Mouse (Mus musculus): ENCODE results near the gene Rnf144b. TPM values are rescaled to one million over a fixed set of nuclear protein-coding genes. Genes with fewer than 3 reads are reported as not detected.

The Rnf144b gene
- total and polyA plus RNA-seq, 3 experiments = 1.1 to 7.8 (median 4.6) TPM

- Histone ChIP-seq H3K36me3 (replicated peaks) (peaks cover 29% of the 10 kb centered on the region), H3K4me3 (ENCODE audit: low read depth, low read length) (no peak overlapping the region), H3K9me3 (replicated peaks) (no peaks in the 10 kb centered on the region), H3K4me1 (ENCODE audit: insufficient read depth, low read depth, low read length) (peaks cover 18% of the 10 kb centered on the region), H3K27me3 (ENCODE audit: insufficient read depth, low read length) (no peaks in the 10 kb centered on the region)
- DNase-seq (ENCODE audit: low spot score) = no peak
- TF ChIP-seq GATA2 (IDR thresholded peaks at IDR 0.05; ENCODE audit: borderline replicate concordance, low read depth, low read length) (no peak), TAL1 (conservative IDR thresholded peaks at IDR 0.05; ENCODE audit: low read depth, low read length) (no peak), CTCF (IDR thresholded peaks at IDR 0.05; ENCODE audit: low read depth, low read length) (no peak), GATA1 (IDR thresholded peaks at IDR 0.05; ENCODE audit: borderline replicate concordance, low read length) (no peak), POLR2AphosphoS5 (IDR thresholded peaks at IDR 0.05; ENCODE audit: insufficient replicate concordance, low read depth, low read length) (no peak)
- ATAC-seq (ENCODE audit: extremely low read depth, insufficient number of reproducible peaks, low FRiP score, poor library complexity, severe bottlenecking) = no peak
Observed at GRCm38 (mm10) chr13:47146388-47146787, 23.9 kb downstream of the Rnf144b start.

GRCm38 (mm10) chr13:47148573-47148972, 26.1 kb downstream of the Rnf144b start:
- TF ChIP-seq TAL1 (conservative IDR thresholded peaks at IDR 0.05; ENCODE audit: low read depth, low read length) (no peak), POLR2AphosphoS5 (IDR thresholded peaks at IDR 0.05; ENCODE audit: insufficient replicate concordance, low read depth, low read length) (no peak), GATA2 (IDR thresholded peaks at IDR 0.05; ENCODE audit: borderline replicate concordance, low read depth, low read length) (no peak), GATA1 (IDR thresholded peaks at IDR 0.05; ENCODE audit: borderline replicate concordance, low read length) (no peak), CTCF (IDR thresholded peaks at IDR 0.05; ENCODE audit: low read depth, low read length) (no peak)
- peaks cover 28% of the 10 kb centered on the region for H3K36me3 ChIP-seq (replicated peaks)
- no peak overlapping the region for H3K4me3 ChIP-seq (ENCODE audit: low read depth, low read length)
- no peak for ATAC-seq (ENCODE audit: extremely low read depth, insufficient number of reproducible peaks, low FRiP score, poor library complexity, severe bottlenecking)
- no peaks in the 10 kb centered on the region for H3K9me3 ChIP-seq (replicated peaks)
- peaks cover 33% of the 10 kb centered on the region for H3K4me1 ChIP-seq (ENCODE audit: insufficient read depth, low read depth, low read length)
- DNase-seq (ENCODE audit: low spot score) = no peak
- no peaks in the 10 kb centered on the region for H3K27me3 ChIP-seq (ENCODE audit: insufficient read depth, low read length)

GRCm38 (mm10) chr13:47149993-47150392, 27.5 kb downstream of the Rnf144b start:
- DNase-seq (ENCODE audit: low spot score) (no peak), ATAC-seq (ENCODE audit: extremely low read depth, insufficient number of reproducible peaks, low FRiP score, poor library complexity, severe bottlenecking) (no peak)
- Histone ChIP-seq H3K36me3 (replicated peaks) (peaks cover 33% of the 10 kb centered on the region), H3K4me1 (ENCODE audit: insufficient read depth, low read depth, low read length) (peaks cover 35% of the 10 kb centered on the region), H3K9me3 (replicated peaks) (no peaks in the 10 kb centered on the region), H3K27me3 (ENCODE audit: insufficient read depth, low read length) (no peaks in the 10 kb centered on the region), H3K4me3 (ENCODE audit: low read depth, low read length) (no peak overlapping the region)
- TF ChIP-seq POLR2AphosphoS5 (IDR thresholded peaks at IDR 0.05; ENCODE audit: insufficient replicate concordance, low read depth, low read length) (no peak), GATA2 (IDR thresholded peaks at IDR 0.05; ENCODE audit: borderline replicate concordance, low read depth, low read length) (no peak), TAL1 (conservative IDR thresholded peaks at IDR 0.05; ENCODE audit: low read depth, low read length) (no peak), CTCF (IDR thresholded peaks at IDR 0.05; ENCODE audit: low read depth, low read length) (no peak), GATA1 (IDR thresholded peaks at IDR 0.05; ENCODE audit: borderline replicate concordance, low read length) (no peak)

GRCm38 (mm10) chr13:47151060-47151459, 28.6 kb downstream of the Rnf144b start:
- H3K36me3 ChIP-seq (replicated peaks) = peaks cover 30% of the 10 kb centered on the region
- H3K4me1 ChIP-seq (ENCODE audit: insufficient read depth, low read depth, low read length) = peaks cover 35% of the 10 kb centered on the region
- H3K27me3 ChIP-seq (ENCODE audit: insufficient read depth, low read length) = no peaks in the 10 kb centered on the region
- no peak for TF ChIP-seq CTCF (IDR thresholded peaks at IDR 0.05; ENCODE audit: low read depth, low read length)
- no peak for TF ChIP-seq GATA1 (IDR thresholded peaks at IDR 0.05; ENCODE audit: borderline replicate concordance, low read length)
- no peak for TF ChIP-seq TAL1 (conservative IDR thresholded peaks at IDR 0.05; ENCODE audit: low read depth, low read length)
- no peak for TF ChIP-seq GATA2 (IDR thresholded peaks at IDR 0.05; ENCODE audit: borderline replicate concordance, low read depth, low read length)
- TF ChIP-seq POLR2AphosphoS5 (IDR thresholded peaks at IDR 0.05; ENCODE audit: insufficient replicate concordance, low read depth, low read length) = no peak
- ATAC-seq (ENCODE audit: extremely low read depth, insufficient number of reproducible peaks, low FRiP score, poor library complexity, severe bottlenecking) = no peak
- H3K4me3 ChIP-seq (ENCODE audit: low read depth, low read length) = no peak overlapping the region
- no peaks in the 10 kb centered on the region for H3K9me3 ChIP-seq (replicated peaks)
- DNase-seq (ENCODE audit: low spot score) = no peak

- DNase-seq (ENCODE audit: low spot score) = peak; percentile 23
- Histone ChIP-seq H3K9me3 (replicated peaks) (no peaks in the 10 kb centered on the region), H3K4me3 (ENCODE audit: low read depth, low read length) (no peak overlapping the region), H3K36me3 (replicated peaks) (peaks cover 25% of the 10 kb centered on the region), H3K4me1 (ENCODE audit: insufficient read depth, low read depth, low read length) (peaks cover 30% of the 10 kb centered on the region), H3K27me3 (ENCODE audit: insufficient read depth, low read length) (no peaks in the 10 kb centered on the region)
- TF ChIP-seq GATA2 (IDR thresholded peaks at IDR 0.05; ENCODE audit: borderline replicate concordance, low read depth, low read length) = no peak
- TF ChIP-seq TAL1 (conservative IDR thresholded peaks at IDR 0.05; ENCODE audit: low read depth, low read length) = no peak
- TF ChIP-seq POLR2AphosphoS5 (IDR thresholded peaks at IDR 0.05; ENCODE audit: insufficient replicate concordance, low read depth, low read length) = no peak
- TF ChIP-seq GATA1 (IDR thresholded peaks at IDR 0.05; ENCODE audit: borderline replicate concordance, low read length) = no peak
- TF ChIP-seq CTCF (IDR thresholded peaks at IDR 0.05; ENCODE audit: low read depth, low read length) = peak; percentile 49
- ATAC-seq (ENCODE audit: extremely low read depth, insufficient number of reproducible peaks, low FRiP score, poor library complexity, severe bottlenecking) = no peak; the same call in 1 of the 2 replicates
Observed at GRCm38 (mm10) chr13:47152390-47152789, 29.9 kb downstream of the Rnf144b start.

- peaks cover 24% of the 10 kb centered on the region for H3K4me1 ChIP-seq (ENCODE audit: insufficient read depth, low read depth, low read length)
- H3K27me3 ChIP-seq (ENCODE audit: insufficient read depth, low read length) = no peaks in the 10 kb centered on the region
- peaks cover 24% of the 10 kb centered on the region for H3K36me3 ChIP-seq (replicated peaks)
- TF ChIP-seq GATA2 (IDR thresholded peaks at IDR 0.05; ENCODE audit: borderline replicate concordance, low read depth, low read length) (no peak), GATA1 (IDR thresholded peaks at IDR 0.05; ENCODE audit: borderline replicate concordance, low read length) (no peak), CTCF (IDR thresholded peaks at IDR 0.05; ENCODE audit: low read depth, low read length) (no peak), TAL1 (conservative IDR thresholded peaks at IDR 0.05; ENCODE audit: low read depth, low read length) (no peak), POLR2AphosphoS5 (IDR thresholded peaks at IDR 0.05; ENCODE audit: insufficient replicate concordance, low read depth, low read length) (no peak)
- ATAC-seq (ENCODE audit: extremely low read depth, insufficient number of reproducible peaks, low FRiP score, poor library complexity, severe bottlenecking) (no peak), DNase-seq (ENCODE audit: low spot score) (no peak)
- H3K9me3 ChIP-seq (replicated peaks) = no peaks in the 10 kb centered on the region
- H3K4me3 ChIP-seq (ENCODE audit: low read depth, low read length) = no peak overlapping the region
Observed at GRCm38 (mm10) chr13:47153206-47153605, 30.8 kb downstream of the Rnf144b start.
